Mouse (Mus musculus) bone marrow, adult 2 months (tissue): Measurements from ENCODE around the gene Ptprg.

Experiments used
- CTCF ChIP-seq: fragments of 200-500 bp; IDR thresholded peaks from 2 replicates; pipeline ENCODE4 v1.5.1; 2011; ENCODE audit warnings: low read length, control low read depth; ENCODE audit not compliant: control insufficient read depth, insufficient read depth
- POLR2A ChIP-seq: fragments of 200-500 bp; IDR thresholded peaks from 2 replicates; pipeline ENCODE4 v1.6.1; 2011; ENCODE audit warnings: low read depth, mild to moderate bottlenecking, control low read depth, low read length, borderline replicate concordance; ENCODE audit not compliant: control insufficient read depth

GRCm38 (mm10) chr14:11640372-11640771, 87.0 kb downstream of the Ptprg start:
- no peak for TF ChIP-seq CTCF
- no peak for TF ChIP-seq POLR2A
